Mouse (Mus musculus) heart, adult 2 months (tissue): Measurements from ENCODE around the gene Tmem63a. TPM values are rescaled to one million over a fixed set of nuclear protein-coding genes. Genes with fewer than 3 reads are reported as not detected.

ENCODE experiments used
- DNase-seq, 2 experiments: peaks; one replicate each; pipeline ENCODE4 v3.0.0; 2021
- H3K27ac ChIP-seq: fragments of 200-600 bp; 2 replicates; pipeline ENCODE4 v1.8.1; 2022
- H3K27me3 ChIP-seq: fragments of 200-500 bp; 2 replicates; pipeline ENCODE4 v1.6.1; 2012; ENCODE audit warnings: mild to moderate bottlenecking, low read length, inconsistent platforms, mixed read lengths; ENCODE audit not compliant: control insufficient read depth, insufficient read depth
- H3K36me3 ChIP-seq: fragments of 200-500 bp; 2 replicates; pipeline ENCODE4 v1.6.1; 2012; ENCODE audit warnings: low read length, inconsistent platforms; ENCODE audit not compliant: control insufficient read depth, insufficient read depth
- H3K4me1 ChIP-seq: fragments of 200-500 bp; 2 replicates; pipeline ENCODE4 v1.6.1; 2011; ENCODE audit warnings: low read length; ENCODE audit not compliant: control insufficient read depth, insufficient read depth
- H3K4me3 ChIP-seq: fragments of 200-600 bp; 2 replicates; pipeline ENCODE4 v1.8.1; 2022
- H3K79me2 ChIP-seq: fragments of 200-500 bp; replicated peaks from 2 replicates; pipeline ENCODE4 v1.6.1; 2012; ENCODE audit warnings: mild to moderate bottlenecking, inconsistent platforms, low read length, moderate library complexity, mixed read lengths; ENCODE audit not compliant: control insufficient read depth, insufficient read depth
- H3K9ac ChIP-seq: fragments of 200-500 bp; 2 replicates; pipeline ENCODE4 v1.6.1; 2012; ENCODE audit warnings: low read depth, mild to moderate bottlenecking, control low read depth, inconsistent platforms, low read length, mixed read lengths
- CTCF ChIP-seq: fragments of 200-600 bp; IDR thresholded peaks from 2 replicates; pipeline ENCODE4 v1.8.1; 2022; ENCODE audit warnings: antibody characterized with exemption, mild to moderate bottlenecking, moderate library complexity
- EP300 ChIP-seq: fragments of 200-500 bp; IDR thresholded peaks from 2 replicates; pipeline ENCODE4 v1.6.1; 2011; ENCODE audit warnings: low read depth, low read length, control low read depth; ENCODE audit not compliant: insufficient read depth
- POLR2A ChIP-seq: fragments of 200-500 bp; IDR thresholded peaks from 2 replicates; pipeline ENCODE4 v1.6.1; 2011; ENCODE audit warnings: mild to moderate bottlenecking, low read depth, low read length, control low read depth; ENCODE audit not compliant: insufficient read depth
- WGBS: fragments of 180-500 bp; shearing (Covaris S2); methylation state at CpG from one replicate; pipeline ENCODE4 v1.1.7; 2018; 5-methylcytosine and 5-hydroxymethylcytosine counted together
- intact Hi-C: fragments of 180-260 bp; cut with DNase I; formaldehyde crosslinking; loops from one replicate; pipeline ENCODE4 v1.15.1; 2025
- polyA plus RNA-seq: library from polyadenylated mRNA; depleted of rRNA; stranded (reverse); fragments of >200 nt; gene quantifications from 2 replicates; pipeline ENCODE4 v1.2.3, GENCODE M21; 2012
- total RNA-seq, 2 experiments: library from RNA; stranded (reverse); gene quantifications; 2 replicates each; pipeline ENCODE4 v1.2.3; 2021

Gene Tmem63a
- total and polyA plus RNA-seq, 3 experiments, result 13.2 to 27.5 (median 15.8) TPM

DNA sequence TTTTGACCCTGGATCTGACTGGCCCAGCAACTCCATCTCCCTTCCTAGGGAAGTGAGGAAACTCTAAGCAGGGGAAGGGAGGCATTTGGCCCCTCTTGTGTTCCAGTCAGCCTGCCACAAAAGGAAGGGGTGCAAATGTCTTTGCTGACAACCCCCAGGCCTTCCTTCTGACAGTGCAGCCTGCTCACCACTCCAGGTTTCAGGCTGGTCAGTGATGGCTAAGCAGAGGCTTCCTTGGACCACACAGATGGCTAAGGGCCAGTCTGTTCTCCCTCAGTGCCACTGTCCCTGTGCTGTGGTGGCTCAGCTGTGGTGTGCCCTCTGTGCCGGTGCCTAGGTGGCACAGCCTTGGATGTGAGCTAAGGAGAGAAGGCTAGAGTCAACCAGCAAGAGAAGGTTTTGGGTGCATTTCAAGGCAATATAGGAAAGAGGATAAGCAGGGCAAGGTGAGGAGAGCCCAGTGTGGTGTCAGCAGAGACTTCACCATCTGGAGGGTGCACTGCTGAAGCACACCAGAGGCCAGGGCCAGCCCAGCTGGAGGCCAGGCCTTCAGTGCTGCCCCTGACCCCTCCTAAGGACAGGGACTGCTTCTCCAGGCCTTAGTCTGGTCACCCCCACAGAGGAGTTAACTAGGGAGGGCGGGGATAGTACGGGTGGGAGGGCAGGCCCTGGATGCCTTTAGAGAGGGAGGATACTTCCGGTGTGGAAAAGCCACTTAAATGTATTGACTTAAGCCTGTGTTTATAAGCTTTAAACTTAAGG, 68.2 kb downstream of the Tmem63a start:
- Histone ChIP-seq H3K79me2 (no peaks in the 10 kb centered on the region), H3K27ac (peak overlapping the region; percentile 61), H3K4me1 (peaks cover 30% of the 10 kb centered on the region), H3K27me3 (no peaks in the 10 kb centered on the region), H3K36me3 (peaks cover 3% of the 10 kb centered on the region), H3K9ac (no peak overlapping the region), H3K4me3 (no peak overlapping the region)
- no peak for TF ChIP-seq POLR2A
- no peak for TF ChIP-seq CTCF
- no peak for TF ChIP-seq EP300
- DNase-seq, result peak in 1 of 2 experiments; percentile 17
- intact Hi-C loops, result no loop called here
- 53% methylated on average over 4 of the region's 4 CpGs for WGBS

GRCm38 (mm10) chr1:181011601-181012000, 69.5 kb downstream of the Tmem63a start:
- Histone ChIP-seq H3K4me1 (peaks cover 36% of the 10 kb centered on the region), H3K79me2 (no peaks in the 10 kb centered on the region), H3K4me3 (no peak overlapping the region), H3K36me3 (peaks cover 3% of the 10 kb centered on the region), H3K27me3 (no peaks in the 10 kb centered on the region), H3K9ac (no peak overlapping the region), H3K27ac (peak overlapping the region; percentile 61)
- no peak for TF ChIP-seq EP300
- TF ChIP-seq CTCF, result no peak
- TF ChIP-seq POLR2A, result no peak
- peak in 1 of 2 experiments; percentile 6 for DNase-seq
- WGBS, result 63% methylated on average over 5 of the region's 5 CpGs
- intact Hi-C loops, result no loop called here

GRCm38 (mm10) chr1:181012416-181012815, 70.3 kb downstream of the Tmem63a start:
- Histone ChIP-seq H3K9ac (no peak overlapping the region), H3K27me3 (no peaks in the 10 kb centered on the region), H3K4me3 (no peak overlapping the region), H3K27ac (no peak overlapping the region; the same call in 1 of the 2 replicates), H3K4me1 (peaks cover 35% of the 10 kb centered on the region), H3K79me2 (no peaks in the 10 kb centered on the region), H3K36me3 (peaks cover 3% of the 10 kb centered on the region)
- no peak for TF ChIP-seq POLR2A
- TF ChIP-seq EP300, result no peak
- 83% methylated on average over 3 of the region's 3 CpGs for WGBS
- no peak for DNase-seq
- intact Hi-C loops, result no loop called here

DNA sequence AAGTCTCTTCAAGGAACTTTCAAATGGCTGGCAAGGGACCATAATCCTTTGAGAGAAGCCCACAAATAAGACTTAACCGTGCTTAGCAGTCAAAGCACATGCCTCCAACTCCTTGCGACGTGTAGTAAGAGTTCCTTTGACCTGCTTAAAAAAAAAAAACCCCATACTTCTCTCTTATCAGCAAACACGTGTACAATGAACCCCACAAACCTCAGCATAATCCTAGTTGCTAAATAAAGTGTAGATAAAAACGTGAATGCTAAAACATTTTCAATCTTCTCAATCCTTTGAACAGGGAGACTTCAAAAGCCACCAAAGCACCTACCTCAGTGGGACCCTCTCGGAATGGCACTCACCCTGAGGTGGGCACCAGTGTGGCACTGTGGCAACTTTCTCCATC, 71.3 kb downstream of the Tmem63a start:
- no peak overlapping the region for H3K27ac ChIP-seq
- no peaks in the 10 kb centered on the region for H3K27me3 ChIP-seq
- H3K36me3 ChIP-seq, result peaks cover 3% of the 10 kb centered on the region
- no peaks in the 10 kb centered on the region for H3K79me2 ChIP-seq
- 80% methylated on average over 6 of the region's 6 CpGs for WGBS
- H3K4me1 ChIP-seq, result peaks cover 32% of the 10 kb centered on the region
- intact Hi-C loops, result no loop called here
- no peak overlapping the region for H3K4me3 ChIP-seq
- TF ChIP-seq POLR2A (no peak), EP300 (no peak), CTCF (no peak)
- H3K9ac ChIP-seq, result no peak overlapping the region
- no peak for DNase-seq

- Histone ChIP-seq H3K36me3 (peaks cover 3% of the 10 kb centered on the region), H3K4me3 (peak overlapping the region; percentile 5; the same call in 1 of the 2 replicates), H3K4me1 (peaks cover 26% of the 10 kb centered on the region), H3K9ac (peak overlapping the region; percentile 42; the same call in 1 of the 2 replicates), H3K27ac (peak overlapping the region; percentile 92), H3K27me3 (no peaks in the 10 kb centered on the region), H3K79me2 (no peaks in the 10 kb centered on the region)
- intact Hi-C loops, result loop anchor here (5.0 kb wide), 1 partner anchor 1213 kb away; the partner anchor contains the start of genes Ahctf1 and Gm10518
- peak; percentile 80 to 83 for DNase-seq
- TF ChIP-seq POLR2A (peak; percentile 41; the same call in 1 of the 2 replicates), EP300 (0 out of 2 replicates have a peak, but pooled peaks have one; percentile 42), CTCF (no peak)
- 37% methylated on average over 6 of the region's 6 CpGs for WGBS
These were observed 72.8 kb downstream of the Tmem63a start for GRCm38 (mm10) chr1:181014731-181015500.

- peak; percentile 82 to 89 for DNase-seq
- intact Hi-C loops, result loop anchor here (5.0 kb wide), 1 partner anchor 1213 kb away; the partner anchor contains the start of genes Ahctf1 and Gm10518
- Histone ChIP-seq H3K27ac (peak overlapping the region; percentile 92), H3K4me3 (peak overlapping the region; percentile 69; the same call in 1 of the 2 replicates), H3K27me3 (no peaks in the 10 kb centered on the region), H3K9ac (peak overlapping the region; percentile 42; the same call in 1 of the 2 replicates), H3K4me1 (peaks cover 21% of the 10 kb centered on the region), H3K79me2 (no peaks in the 10 kb centered on the region), H3K36me3 (peaks cover 3% of the 10 kb centered on the region)
- TF ChIP-seq CTCF (no peak), POLR2A (peak; percentile 66)
These were observed 73.4 kb downstream of the Tmem63a start for GRCm38 (mm10) chr1:181015558-181015957.
